Mouse (Mus musculus) T-helper 2 cell (primary cell): ENCODE measurements at regions not wholly inside any gene's neighbourhood (a gene's known extent, or its start where the extent isn't known, plus 50 kb on each side); places are given as distances from the start of the nearest gene placed in this dataset.

ENCODE experiments used
- in situ Hi-C: fragments of 300-600 bp; cut with MboI, MseI; formaldehyde crosslinking; loops from one replicate; pipeline ENCODE4 v1.15.1; 2025; ENCODE audit warnings: high pct_unique_total_duplicates

DNA sequence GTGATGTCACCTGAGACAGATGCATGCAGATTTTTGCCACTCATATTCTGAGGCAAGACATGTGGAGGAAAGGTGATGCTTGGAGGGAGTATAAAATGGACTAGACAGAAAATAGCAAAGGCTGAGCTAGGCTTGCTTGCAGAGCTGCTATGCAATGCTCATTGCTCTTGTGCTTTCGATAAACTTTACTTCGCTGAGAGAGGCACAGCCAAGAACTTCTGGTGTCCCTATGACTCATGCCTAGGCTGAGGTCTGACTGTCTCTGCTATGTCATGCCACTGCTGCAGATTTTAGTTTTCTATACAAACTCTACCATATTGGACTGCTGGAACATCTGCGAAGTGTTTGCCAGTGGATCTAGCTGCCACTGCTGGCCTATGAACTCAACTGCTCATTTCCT, 687.5 kb upstream of the Pou3f3 start:
- in situ Hi-C loops, result no loop called here

DNA sequence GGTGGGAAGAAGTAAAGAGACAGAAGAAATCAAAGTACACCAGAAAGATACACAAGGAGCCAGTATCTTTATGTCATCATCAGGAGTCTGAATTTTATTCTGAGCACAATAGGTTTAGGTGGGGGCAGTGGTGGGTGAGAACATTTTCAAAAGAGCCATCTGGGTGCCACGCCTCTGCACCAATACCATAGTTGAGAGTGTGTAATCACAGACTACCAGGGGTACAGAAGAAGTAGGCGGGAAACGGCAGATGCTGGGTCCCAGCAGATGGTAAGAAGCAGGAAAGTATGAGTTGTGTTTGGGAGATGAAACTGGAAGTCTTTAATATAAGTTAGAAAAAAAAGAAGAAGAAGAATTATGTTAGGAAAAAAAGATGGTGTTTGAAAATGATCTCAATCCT, 682.7 kb upstream of the Pou3f3 start:
- in situ Hi-C loops, result no loop called here

- in situ Hi-C loops, result no loop called here
Observed at GRCm38 (mm10) chr1:42018966-42019365, 676.6 kb upstream of the Pou3f3 start.

DNA sequence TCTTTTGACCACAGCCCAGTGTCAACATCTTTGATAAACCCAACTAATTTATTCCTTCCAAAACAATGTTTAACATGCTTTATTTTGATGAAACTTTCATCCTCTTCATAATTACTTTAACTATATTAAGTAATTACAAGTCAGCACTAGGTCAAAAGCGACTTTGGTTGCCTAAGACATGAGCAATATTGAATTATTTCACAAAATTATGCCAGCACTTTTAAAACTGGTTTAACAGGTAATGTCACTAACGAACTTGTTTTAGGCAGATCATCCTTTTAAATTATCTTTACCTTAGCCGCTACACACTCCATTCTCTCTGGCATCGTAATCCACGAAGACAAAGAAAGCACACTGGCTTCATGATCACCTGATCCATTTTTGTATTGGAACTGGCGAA, 669.8 kb upstream of the Pou3f3 start:
- in situ Hi-C loops, result no loop called here

DNA sequence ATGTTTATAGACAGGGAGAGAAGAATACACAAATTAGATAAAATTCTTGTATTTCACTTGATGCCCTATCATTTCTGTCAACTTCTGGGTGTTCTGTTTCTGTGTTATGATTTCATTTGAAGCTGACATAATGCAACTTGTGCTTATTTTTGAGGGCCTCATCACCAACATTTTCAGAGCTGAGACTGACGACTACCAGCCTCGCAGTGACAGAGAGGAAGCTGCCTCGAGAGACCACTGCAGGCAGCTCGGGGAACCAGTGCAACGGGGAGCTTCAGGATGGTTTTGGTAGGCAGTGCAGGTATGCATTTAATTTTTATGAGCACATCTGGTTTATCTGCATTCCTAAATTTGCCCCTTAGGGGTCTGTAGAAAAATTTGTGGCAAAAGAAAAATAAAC, 669.1 kb upstream of the Pou3f3 start:
- in situ Hi-C loops, result no loop called here

- in situ Hi-C loops, result no loop called here
Observed at GRCm38 (mm10) chr1:42033786-42034185, 661.8 kb upstream of the Pou3f3 start.

GRCm38 (mm10) chr1:42035371-42035770, 660.2 kb upstream of the Pou3f3 start:
- in situ Hi-C loops, result no loop called here

- in situ Hi-C loops, result no loop called here
Observed at GRCm38 (mm10) chr1:42041544-42041943, 654.0 kb upstream of the Pou3f3 start.

- in situ Hi-C loops, result no loop called here
Observed at GRCm38 (mm10) chr1:42058494-42058893, 637.1 kb upstream of the Pou3f3 start.

- in situ Hi-C loops, result no loop called here
Observed at GRCm38 (mm10) chr1:42070064-42070463, 625.5 kb upstream of the Pou3f3 start.

DNA sequence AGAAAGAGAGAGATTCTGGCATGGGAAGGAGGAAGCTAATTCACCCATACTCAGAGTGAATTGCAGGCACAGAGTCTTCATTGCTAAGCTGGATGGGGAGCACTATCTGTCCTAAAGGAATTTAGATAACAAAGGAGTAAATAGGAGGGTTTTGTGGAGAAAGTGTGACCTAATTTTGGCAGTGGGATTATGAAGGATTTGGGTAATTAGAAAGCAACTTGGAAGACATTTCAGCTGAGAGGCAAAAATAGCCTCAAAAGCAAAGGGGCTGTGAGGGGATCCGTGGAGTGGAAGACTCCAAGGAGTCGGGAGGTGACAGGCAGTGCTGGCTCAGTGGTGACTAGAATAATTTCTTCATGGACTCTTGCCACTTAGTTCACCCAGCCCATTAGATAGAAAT, 599.5 kb upstream of the Pou3f3 start:
- in situ Hi-C loops, result no loop called here

- in situ Hi-C loops, result no loop called here
Observed at GRCm38 (mm10) chr1:42098580-42098979, 597.0 kb upstream of the Pou3f3 start.

DNA sequence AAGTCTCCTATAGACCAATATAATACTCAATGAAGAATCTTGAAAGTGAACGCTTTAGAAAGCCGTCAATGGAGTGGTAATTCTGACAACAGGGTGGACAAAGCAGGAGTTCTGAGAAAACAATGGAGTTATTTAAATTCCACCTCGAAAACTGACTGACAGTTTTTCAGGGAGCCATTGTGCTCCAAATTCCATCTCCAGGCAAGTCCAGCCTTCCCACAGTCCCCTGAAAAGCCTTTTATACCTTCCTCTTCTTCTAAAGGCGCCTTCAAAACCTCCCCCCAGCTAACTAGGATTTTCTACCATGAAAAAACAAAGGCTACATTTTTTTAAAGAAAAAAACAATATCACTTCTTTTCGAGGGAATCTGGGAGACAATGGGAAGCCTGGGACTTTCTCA, 588.0 kb upstream of the Pou3f3 start:
- in situ Hi-C loops, result no loop called here

GRCm38 (mm10) chr1:42107925-42108324, 587.6 kb upstream of the Pou3f3 start:
- in situ Hi-C loops, result no loop called here

GRCm38 (mm10) chr1:42152175-42152790, 543.3 kb upstream of the Pou3f3 start:
- in situ Hi-C loops, result no loop called here

DNA sequence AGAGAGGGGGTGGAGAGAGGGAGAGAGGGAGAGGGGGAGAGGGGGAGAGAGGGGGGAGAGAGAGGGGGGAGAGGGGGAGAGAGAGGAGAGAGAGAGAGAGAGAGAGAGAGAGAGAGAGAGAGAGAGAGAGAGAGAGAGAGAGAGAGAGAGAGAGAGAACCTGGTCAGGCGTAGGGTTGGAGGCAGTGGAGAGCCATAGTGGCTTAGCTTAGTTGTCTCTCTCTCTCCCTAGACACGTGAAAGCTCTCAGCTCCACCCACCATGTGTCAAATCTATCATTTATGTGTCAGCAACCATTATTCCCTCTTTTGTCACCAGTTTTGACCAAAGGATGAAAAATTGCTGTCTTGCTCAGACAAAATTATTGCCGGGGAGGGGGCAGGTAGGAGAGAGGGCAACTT, 542.7 kb upstream of the Pou3f3 start:
- in situ Hi-C loops, result no loop called here

DNA sequence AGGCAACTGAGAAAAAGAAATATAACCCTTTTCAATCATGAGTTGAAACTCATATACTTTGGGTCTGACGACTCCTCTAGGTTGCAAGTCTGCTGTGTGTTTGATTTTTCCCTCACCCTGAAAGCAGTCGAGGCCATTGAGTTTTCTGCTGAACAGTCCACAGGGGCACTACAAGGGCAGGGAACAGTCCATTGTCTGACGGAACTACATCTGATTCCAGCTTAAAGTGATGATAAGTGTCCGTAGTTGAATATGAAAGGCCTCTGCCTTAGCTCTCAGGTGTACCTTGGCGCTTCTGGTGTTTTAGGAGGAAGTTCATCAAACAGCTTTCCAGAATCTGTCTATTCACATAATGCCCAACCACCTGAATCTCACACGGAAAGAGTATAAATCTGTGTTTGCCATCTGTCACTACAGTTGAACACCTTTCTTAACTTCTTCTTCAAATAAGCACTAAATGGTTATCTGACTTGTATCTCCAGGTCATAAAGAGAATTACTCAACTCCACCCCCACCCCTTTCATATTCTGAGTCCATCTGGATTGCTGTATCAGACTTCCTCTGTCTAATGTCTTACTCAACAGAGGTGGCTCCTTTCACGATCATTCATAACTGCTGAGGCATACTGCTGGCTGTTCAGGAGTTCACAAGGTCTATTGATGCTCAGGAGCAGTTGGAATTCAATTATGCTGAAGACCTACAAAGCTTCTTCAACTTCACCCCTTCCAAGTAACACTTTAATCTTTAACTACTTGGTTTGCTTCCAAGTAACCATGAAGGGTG, 527.6 kb upstream of the Pou3f3 start:
- in situ Hi-C loops, result no loop called here

DNA sequence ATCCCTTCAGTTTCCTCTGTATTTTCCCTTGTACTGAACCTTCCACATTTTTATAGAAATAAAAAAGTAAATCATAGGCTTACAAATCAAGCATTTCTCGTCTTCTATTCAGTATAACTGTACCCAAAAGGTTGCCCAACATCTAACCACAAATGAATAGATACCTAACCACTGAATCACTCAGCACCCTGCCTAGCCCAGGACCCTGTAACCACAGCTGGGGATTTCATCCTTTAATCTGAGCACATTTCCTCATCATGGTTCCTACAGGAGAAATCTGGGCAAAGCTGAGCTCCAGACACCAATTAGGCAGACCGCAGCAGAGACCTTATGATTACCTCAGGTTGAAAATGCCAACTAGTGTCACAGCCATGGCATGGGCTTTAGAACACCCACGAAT, 526.1 kb upstream of the Pou3f3 start:
- in situ Hi-C loops, result no loop called here

DNA sequence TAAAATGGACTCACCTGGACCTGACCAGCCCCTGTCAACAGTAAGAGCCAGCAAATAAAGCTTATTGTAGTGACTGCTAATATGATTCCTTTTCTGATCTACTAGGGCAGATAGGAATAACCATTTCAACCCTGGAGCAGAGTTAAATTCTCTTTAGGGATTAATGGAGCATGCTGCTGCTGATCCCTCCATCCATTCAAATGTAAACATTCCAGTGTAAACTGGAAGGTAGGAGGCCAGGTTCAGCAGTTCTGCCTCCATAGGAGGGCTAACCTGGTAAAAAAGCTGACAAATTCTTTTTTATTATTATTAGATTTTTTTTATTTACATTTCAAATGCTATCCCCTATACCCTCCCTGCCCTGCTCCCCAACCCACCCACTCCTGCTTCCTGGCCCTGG, 509.3 kb upstream of the Pou3f3 start:
- in situ Hi-C loops, result no loop called here

DNA sequence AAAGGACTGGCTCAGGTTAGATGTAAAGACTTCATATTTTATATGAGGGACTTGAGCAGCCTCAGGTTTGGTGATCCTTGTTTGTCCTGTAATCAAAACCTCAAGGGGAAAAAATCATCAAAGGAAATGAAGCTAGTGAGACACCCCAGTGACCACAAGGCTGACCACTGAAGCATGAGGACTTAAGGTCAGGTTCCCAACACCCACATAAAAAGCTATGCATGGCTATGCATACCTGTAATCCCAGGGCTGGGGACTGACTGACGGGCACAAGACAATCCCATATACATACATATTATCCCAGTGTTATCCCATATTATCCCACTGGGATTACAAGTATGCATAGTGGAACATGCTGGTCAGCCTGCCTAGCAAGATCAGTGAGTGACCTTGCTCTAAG, 467.5 kb upstream of the Pou3f3 start:
- in situ Hi-C loops, result no loop called here

DNA sequence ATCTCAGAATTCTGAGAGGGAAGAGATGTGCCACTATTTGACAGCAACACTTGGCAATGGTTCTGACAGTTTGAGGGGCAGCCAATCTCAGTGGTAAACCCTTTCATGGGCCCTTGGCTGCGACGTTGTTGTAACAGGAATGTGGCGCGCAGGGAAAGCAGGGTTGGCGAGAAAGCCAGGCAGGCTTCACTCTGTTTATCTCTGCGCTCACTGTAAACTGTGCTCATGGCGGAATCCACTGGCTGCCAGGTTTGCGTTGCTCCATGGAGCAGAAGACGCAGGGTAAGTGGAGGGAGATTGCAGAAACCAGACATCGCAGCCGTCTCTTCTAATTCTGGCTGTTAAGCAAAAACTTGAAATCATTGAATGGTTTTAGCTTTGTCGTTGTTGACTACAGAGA, 465.9 kb upstream of the Pou3f3 start:
- in situ Hi-C loops, result no loop called here

DNA sequence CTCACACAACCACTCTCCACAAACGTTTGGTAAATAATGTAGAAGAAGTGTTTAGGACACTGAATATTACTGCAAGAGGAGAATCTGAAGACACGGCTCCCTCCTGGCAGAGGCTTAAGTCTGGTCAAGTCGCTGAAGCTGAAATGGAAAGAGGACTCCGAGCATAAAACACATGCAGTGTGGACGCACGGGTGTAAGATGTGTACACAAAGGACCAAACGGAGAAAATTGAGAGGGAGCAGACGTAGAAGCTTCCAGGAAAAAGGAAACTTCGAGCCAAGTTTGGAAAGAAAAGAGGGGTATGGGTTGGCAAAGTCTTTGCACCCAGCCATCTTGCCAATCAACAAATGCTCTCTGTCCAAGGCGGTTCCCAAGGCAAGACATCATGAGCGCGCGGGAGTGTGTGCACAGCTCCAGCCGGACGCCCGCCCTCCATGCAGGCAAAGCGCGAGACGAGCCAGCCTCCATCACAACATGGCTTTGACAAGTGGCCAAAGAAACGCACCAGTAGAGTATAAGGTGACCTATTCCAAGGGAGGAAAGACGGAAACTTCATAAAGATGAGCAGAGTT, 465.0 kb upstream of the Pou3f3 start:
- in situ Hi-C loops, result no loop called here

GRCm38 (mm10) chr1:42231091-42231490, 464.5 kb upstream of the Pou3f3 start:
- in situ Hi-C loops, result no loop called here
